Mouse (Mus musculus) embryonic fibroblast, embryonic 13.5 days (primary cell): ENCODE data around the gene Gm35549.

Experiments used
- CTCF ChIP-seq: IDR thresholded peaks from 2 replicates; pipeline ENCODE4 v1.5.1; 2011; ENCODE audit warnings: mild to moderate bottlenecking, control low read depth, low read length, moderate library complexity, borderline replicate concordance; ENCODE audit not compliant: insufficient read depth
- POLR2A ChIP-seq: IDR thresholded peaks from 2 replicates; pipeline ENCODE4 v1.6.1; 2011; ENCODE audit warnings: low read depth, mild to moderate bottlenecking, control low read depth, low read length, moderate library complexity

GRCm38 (mm10) chr9:122786534-122786933 lies 57.3 kb downstream of the Gm35549 start:
- TF ChIP-seq POLR2A (no peak), CTCF (no peak)
